Mouse (Mus musculus) gastrocnemius, adult 8-10 months (tissue): Measurements from ENCODE around the gene Atg2a. TPM values are rescaled to one million over a fixed set of nuclear protein-coding genes. Genes with fewer than 3 reads are reported as not detected.

Experiments used
- DNase-seq, 2 experiments: peaks; one replicate each; pipeline ENCODE4 v3.0.0; 2022; ENCODE audit warnings: low spot score in 2 of 2
- total RNA-seq, 4 experiments: library from RNA; stranded (reverse); gene quantifications; 2 replicates each; pipeline ENCODE4 v1.2.4; 2022

The Atg2a gene
- total RNA-seq = 10 to 100 TPM; 16.5 to 18.9 (median 18.6) TPM

GRCm38 (mm10) chr19:6241274-6242107, at the start of gene Atg2a:
Atg2a (plus strand) TSS chr19:6241668.
- DNase-seq = peak; percentile 97 to 99

- no peak for DNase-seq
Observed at GRCm38 (mm10) chr19:6204265-6204664, 37.2 kb upstream of the Atg2a start.

GRCm38 (mm10) chr19:6206716-6207115, 34.8 kb upstream of the Atg2a start:
- DNase-seq = no peak

- no peak for DNase-seq
Observed at GRCm38 (mm10) chr19:6216046-6216705, 25.3 kb upstream of the Atg2a start.

GRCm38 (mm10) chr19:6218606-6219005, 22.9 kb upstream of the Atg2a start:
- no peak for DNase-seq

GRCm38 (mm10) chr19:6226135-6226534, 15.3 kb upstream of the Atg2a start, which contains the start of gene Gpha2:
Gpha2 (plus strand) TSS chr19:6226380.
- no peak for DNase-seq

GRCm38 (mm10) chr19:6226763-6227162, 14.7 kb upstream of the Atg2a start:
- no peak for DNase-seq

GRCm38 (mm10) chr19:6227864-6228263, 13.6 kb upstream of the Atg2a start:
- DNase-seq = no peak

GRCm38 (mm10) chr19:6230411-6230810, 11.1 kb upstream of the Atg2a start:
- DNase-seq = peak; percentile 29 to 41

- no peak for DNase-seq
Observed at GRCm38 (mm10) chr19:6231036-6231435, 10.4 kb upstream of the Atg2a start.

- DNase-seq = no peak
Observed at GRCm38 (mm10) chr19:6233647-6234046, 7.8 kb upstream of the Atg2a start.

- DNase-seq = no peak
Observed at GRCm38 (mm10) chr19:6234337-6235083, 7.0 kb upstream of the Atg2a start.

- peak; percentile 93 to 96 for DNase-seq
Observed at GRCm38 (mm10) chr19:6235084-6236052, 6.1 kb upstream of the Atg2a start, which contains the start of gene Ppp2r5b. Ppp2r5b (minus strand) TSS chr19:6235872.

- DNase-seq = peak; percentile 85 to 89
Observed at GRCm38 (mm10) chr19:6236053-6236441, 5.4 kb upstream of the Atg2a start.

GRCm38 (mm10) chr19:6236842-6237241, 4.6 kb upstream of the Atg2a start:
- no peak for DNase-seq

- DNase-seq = no peak
Observed at GRCm38 (mm10) chr19:6238740-6239139, 2.7 kb upstream of the Atg2a start.

GRCm38 (mm10) chr19:6240136-6240535, 1.3 kb upstream of the Atg2a start:
- DNase-seq = no peak

- no peak for DNase-seq
Observed at GRCm38 (mm10) chr19:6240725-6241124, 743 bp upstream of the Atg2a start.

GRCm38 (mm10) chr19:6242281-6242680, 813 bp downstream of the Atg2a start:
- DNase-seq = peak in 1 of 2 experiments; percentile 30

- DNase-seq = no peak
Observed at GRCm38 (mm10) chr19:6243226-6243625, 1.8 kb downstream of the Atg2a start.

- no peak for DNase-seq
Observed at GRCm38 (mm10) chr19:6245806-6246205, 4.3 kb downstream of the Atg2a start.
